Mouse (Mus musculus) intestine, embryonic 16.5 days (tissue): Measurements from ENCODE around the gene Pnp. TPM values are rescaled to one million over a fixed set of nuclear protein-coding genes. Genes with fewer than 3 reads are reported as not detected.
"Not testable (repeated sequence)": the region's sequence is repeated elsewhere in the genome, so short reads cannot be mapped to it uniquely, and the experiment has no call there.

Experiments
- ATAC-seq: fragments of 200-750 bp; cut with Nextera tagmentation; 2 replicates; pipeline ENCODE4 v1.8.0; 2017; ENCODE audit warnings: moderate TSS enrichment, moderate library complexity
- H3K27ac ChIP-seq: fragments of 300-500 bp; sonication (generic); 2 replicates; pipeline ENCODE4 v1.5.1; 2014; ENCODE audit warnings: mild to moderate bottlenecking, low read length
- H3K27me3 ChIP-seq: fragments of 300-500 bp; sonication (generic); replicated peaks from 2 replicates; pipeline ENCODE4 v1.6.1; 2014; ENCODE audit warnings: low read length, control low read depth, mixed read lengths; ENCODE audit not compliant: control insufficient read depth, insufficient read depth
- H3K36me3 ChIP-seq: fragments of 300-500 bp; sonication (generic); 2 replicates; pipeline ENCODE4 v1.6.1; 2014; ENCODE audit warnings: low read length, control low read depth; ENCODE audit not compliant: control insufficient read depth, insufficient read depth
- H3K4me1 ChIP-seq: fragments of 300-500 bp; sonication (generic); 2 replicates; pipeline ENCODE4 v1.6.1; 2014; ENCODE audit warnings: low read length, control low read depth, mixed read lengths; ENCODE audit not compliant: control insufficient read depth, insufficient read depth
- H3K4me2 ChIP-seq: fragments of 300-500 bp; sonication (generic); 2 replicates; pipeline ENCODE4 v1.6.1; 2014; ENCODE audit warnings: low read depth, low read length, control low read depth
- H3K4me3 ChIP-seq: fragments of 300-500 bp; sonication (generic); 2 replicates; pipeline ENCODE4 v1.5.1; 2014; ENCODE audit warnings: mild to moderate bottlenecking, low read length
- H3K9ac ChIP-seq: fragments of 300-500 bp; sonication (generic); 2 replicates; pipeline ENCODE4 v1.6.1; 2014; ENCODE audit warnings: low read depth, low read length
- H3K9me3 ChIP-seq: fragments of 300-500 bp; sonication (generic); 2 replicates; pipeline ENCODE4 v1.6.1; 2016; ENCODE audit warnings: low read length, control low read depth; ENCODE audit not compliant: control insufficient read depth
- WGBS: fragments of 180-500 bp; shearing (Covaris S2); extraction: QIAGEN DNeasy Blood & Tissue Kit; methylation state at CpG from one replicate; pipeline ENCODE4 v1.1.7; 2014; 5-methylcytosine and 5-hydroxymethylcytosine counted together
- polyA plus RNA-seq: library from polyadenylated mRNA; unstranded; fragments of >200 nt; fragmentation: Nextera tagmentation; extraction: Ambion mirVana; gene quantifications from 2 replicates; pipeline ENCODE4 v1.2.1, GENCODE M21; 2015

Pnp gene
- polyA plus RNA-seq, 1 experiment from 2014 or later: 116 TPM

DNA sequence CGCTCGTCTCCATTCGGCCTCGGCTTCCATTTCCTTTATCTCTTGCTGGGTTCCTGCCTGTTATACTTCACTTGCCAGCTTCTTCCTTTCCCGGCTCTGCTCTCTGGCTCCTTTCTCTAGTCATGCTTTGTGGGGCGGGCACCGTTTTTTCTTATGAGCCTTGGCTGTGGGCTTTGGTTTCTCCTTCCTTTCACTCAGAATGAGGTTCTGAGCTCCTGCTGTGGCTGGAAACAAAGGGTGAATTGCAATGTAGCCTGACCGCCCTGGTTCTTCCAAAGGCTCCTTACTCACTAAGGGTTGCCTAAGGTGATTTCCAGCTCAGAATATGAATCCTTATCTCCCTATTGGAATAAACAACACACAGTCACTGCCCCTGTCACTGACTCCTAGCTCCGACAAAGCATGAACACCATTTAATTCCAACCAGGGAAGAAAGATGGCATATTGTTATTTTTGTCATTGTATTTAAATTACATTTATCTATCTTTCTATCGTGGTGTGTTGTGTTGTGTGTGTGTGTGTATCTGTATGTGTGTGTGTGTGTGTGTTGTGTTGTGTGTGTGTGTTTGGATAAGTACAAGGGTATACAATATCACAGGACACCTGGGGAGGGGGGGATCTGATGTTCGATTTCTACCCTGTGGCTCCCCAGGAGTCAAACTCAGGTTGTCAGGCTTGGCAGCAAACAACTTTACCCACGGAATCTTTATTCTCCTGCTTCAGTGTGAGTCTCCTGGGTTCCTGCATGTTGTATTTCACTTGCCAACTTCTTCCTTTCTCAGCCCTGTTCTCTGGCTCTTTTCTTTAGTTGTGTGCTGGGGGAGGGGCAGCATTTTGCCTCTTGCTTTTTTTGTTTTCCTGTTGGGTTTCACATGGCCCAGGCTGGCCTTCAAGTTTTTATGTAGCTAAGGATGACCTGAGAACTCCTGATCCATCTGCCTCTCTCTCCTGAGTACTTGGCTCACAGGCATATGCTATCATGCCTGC lies 39.0 kb downstream of the Pnp start:
- no peaks in the 10 kb centered on the region for H3K36me3 ChIP-seq
- no peaks in the 10 kb centered on the region for H3K4me1 ChIP-seq
- H3K27ac ChIP-seq: no peak overlapping the region
- WGBS: 45% methylated on average over 12 of the region's 12 CpGs
- no peaks in the 10 kb centered on the region for H3K9me3 ChIP-seq
- no peak overlapping the region for H3K9ac ChIP-seq
- no peak overlapping the region for H3K4me2 ChIP-seq
- no peak for ATAC-seq
- no peaks in the 10 kb centered on the region for H3K27me3 ChIP-seq
- no peak overlapping the region for H3K4me3 ChIP-seq

DNA sequence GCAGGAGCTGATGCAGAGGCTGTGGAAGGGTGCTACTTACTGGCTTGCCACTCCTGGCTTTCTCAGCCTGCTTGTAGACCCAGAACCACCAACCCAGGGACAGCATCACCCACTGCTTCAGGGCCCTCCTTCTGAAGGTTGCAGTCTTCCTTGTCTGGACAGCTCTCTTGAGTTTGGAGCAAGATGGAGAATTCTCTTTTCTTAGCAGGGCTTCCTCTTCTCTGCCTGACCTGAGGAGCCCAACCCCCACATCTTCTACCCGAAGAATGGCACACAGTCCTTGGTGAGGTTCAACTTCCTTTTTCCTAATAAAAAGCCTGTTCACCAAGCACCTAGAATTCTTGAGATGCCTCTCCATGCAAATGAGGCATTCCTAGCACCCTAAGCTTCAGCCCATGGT lies 39.9 kb downstream of the Pnp start:
- Histone ChIP-seq H3K4me1 (no peaks in the 10 kb centered on the region), H3K4me2 (no peak overlapping the region), H3K27me3 (no peaks in the 10 kb centered on the region), H3K4me3 (no peak overlapping the region), H3K27ac (no peak overlapping the region), H3K9me3 (no peaks in the 10 kb centered on the region), H3K36me3 (no peaks in the 10 kb centered on the region), H3K9ac (no peak overlapping the region)
- ATAC-seq: no peak
- 81% methylated on average over 1 of the region's 1 CpGs for WGBS

DNA sequence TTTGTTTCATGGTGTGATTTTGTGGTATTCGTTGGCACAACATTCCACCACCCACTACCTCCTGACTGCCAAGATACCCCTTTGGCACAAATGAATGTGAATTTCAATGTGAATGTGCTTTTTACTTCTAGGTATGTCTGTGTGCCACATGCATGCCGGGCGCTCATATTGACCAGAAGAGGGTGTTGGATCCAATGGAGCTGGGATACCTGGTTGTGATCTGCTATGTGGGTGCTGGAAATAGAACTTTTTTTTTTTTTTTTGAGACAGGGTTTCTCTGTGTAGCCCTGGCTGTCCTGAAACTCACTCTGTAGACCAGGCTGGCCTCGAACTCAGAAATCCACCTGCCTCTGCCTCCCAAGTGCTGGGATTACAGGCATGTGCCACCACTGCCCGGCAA lies 42.2 kb downstream of the Pnp start:
- not testable (repeated sequence) for H3K4me3 ChIP-seq, H3K9ac ChIP-seq, H3K4me2 ChIP-seq, H3K27me3 ChIP-seq, H3K27ac ChIP-seq, ATAC-seq, H3K36me3 ChIP-seq, H3K4me1 ChIP-seq, H3K9me3 ChIP-seq
- 93% methylated on average over 5 of the region's 5 CpGs for WGBS

DNA sequence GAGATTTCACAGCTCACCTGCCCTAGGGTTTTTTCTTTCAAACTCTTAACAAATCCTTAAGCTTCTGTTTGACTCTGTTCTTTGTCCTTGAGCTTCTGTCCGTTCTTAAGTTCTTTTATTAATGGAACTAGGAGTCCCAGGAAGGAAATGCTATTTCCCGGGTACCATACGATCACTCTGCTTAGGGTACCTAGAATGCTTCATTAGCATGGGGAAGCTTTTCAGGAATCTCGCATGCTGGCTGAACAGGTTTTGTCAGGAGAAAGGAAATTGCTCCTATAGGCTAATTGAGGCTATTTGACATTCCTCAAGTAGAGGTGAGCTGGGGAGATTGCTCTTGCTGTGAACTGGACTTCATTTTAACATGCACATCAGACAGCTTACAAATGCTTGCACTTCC lies 42.8 kb downstream of the Pnp start:
- 36% methylated on average over 4 of the region's 4 CpGs for WGBS
- H3K9me3 ChIP-seq: no peaks in the 10 kb centered on the region
- no peak overlapping the region for H3K4me3 ChIP-seq
- H3K36me3 ChIP-seq: no peaks in the 10 kb centered on the region
- H3K27me3 ChIP-seq: no peaks in the 10 kb centered on the region
- H3K4me2 ChIP-seq: no peak overlapping the region
- H3K9ac ChIP-seq: no peak overlapping the region
- no peaks in the 10 kb centered on the region for H3K4me1 ChIP-seq
- no peak overlapping the region for H3K27ac ChIP-seq
- no peak for ATAC-seq

DNA sequence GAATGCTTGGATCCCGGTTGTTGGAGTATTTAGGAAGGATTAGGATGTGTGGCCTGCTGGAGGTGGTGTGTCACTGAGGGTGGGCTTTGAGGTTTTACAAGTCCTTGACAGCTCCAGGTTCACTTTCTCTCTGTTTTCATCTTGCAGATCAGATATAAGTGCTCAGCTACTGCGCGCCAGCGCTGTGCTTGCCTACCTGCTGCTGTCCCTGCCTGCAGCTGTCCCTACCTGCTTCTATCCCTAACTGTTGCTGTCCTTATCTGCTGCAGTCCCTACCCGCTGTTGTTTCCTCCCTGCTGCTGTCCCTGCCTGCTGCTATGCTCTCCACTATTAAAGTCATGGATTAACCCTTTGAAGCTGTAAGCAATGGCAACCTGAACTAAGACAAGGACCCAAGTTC lies 44.1 kb downstream of the Pnp start:
- H3K9me3 ChIP-seq: no peaks in the 10 kb centered on the region
- no peak overlapping the region for H3K9ac ChIP-seq
- H3K36me3 ChIP-seq: no peaks in the 10 kb centered on the region
- no peaks in the 10 kb centered on the region for H3K4me1 ChIP-seq
- no peak overlapping the region for H3K4me2 ChIP-seq
- 62% methylated on average over 5 of the region's 5 CpGs for WGBS
- ATAC-seq: no peak
- H3K27ac ChIP-seq: no peak overlapping the region
- no peaks in the 10 kb centered on the region for H3K27me3 ChIP-seq
- no peak overlapping the region for H3K4me3 ChIP-seq

DNA sequence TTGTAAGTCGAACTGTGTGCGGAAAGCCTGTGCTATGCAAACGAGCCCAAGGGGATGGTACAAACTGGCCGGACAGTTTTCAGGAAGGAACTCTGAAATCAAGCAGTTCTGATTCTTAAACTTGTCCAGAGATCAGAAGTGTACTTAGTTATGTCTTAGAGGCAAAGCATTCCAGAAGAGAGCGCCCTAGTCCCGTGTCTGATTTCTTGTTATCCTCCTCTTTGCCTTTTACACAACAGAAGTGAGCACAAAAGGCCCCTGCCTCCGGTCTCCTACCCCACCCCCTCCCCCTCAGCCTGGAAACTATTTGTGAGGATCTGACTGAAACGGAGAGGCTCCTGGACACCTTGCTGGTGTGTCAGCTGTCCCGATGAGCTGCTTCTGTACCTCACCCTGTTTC lies 45.8 kb downstream of the Pnp start:
- no peak for ATAC-seq
- Histone ChIP-seq H3K4me3 (no peak overlapping the region), H3K9ac (no peak overlapping the region), H3K27ac (no peak overlapping the region), H3K4me2 (no peak overlapping the region), H3K36me3 (no peaks in the 10 kb centered on the region), H3K9me3 (no peaks in the 10 kb centered on the region), H3K27me3 (no peaks in the 10 kb centered on the region), H3K4me1 (no peaks in the 10 kb centered on the region)
- 31% methylated on average over 9 of the region's 9 CpGs for WGBS

DNA sequence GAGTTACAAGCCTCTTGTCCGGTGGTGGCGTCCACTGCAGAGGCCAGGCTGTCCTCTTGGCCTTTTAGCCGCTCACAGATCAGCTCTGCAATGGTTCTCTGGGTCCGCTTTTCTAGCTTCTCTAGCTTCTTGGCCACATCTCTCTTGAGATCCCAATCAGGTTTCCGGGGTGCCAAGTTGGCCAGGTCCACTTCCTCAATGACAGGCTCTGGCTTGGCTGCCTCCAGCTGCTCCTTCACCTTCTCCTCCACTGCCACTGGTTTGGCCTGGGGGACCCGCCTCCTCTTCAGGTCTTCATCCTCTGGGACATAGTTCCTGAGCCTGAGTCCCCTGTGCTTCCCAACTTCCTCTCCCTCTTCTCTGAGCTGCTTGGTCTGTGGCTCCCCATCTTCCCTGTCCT lies 47.6 kb downstream of the Pnp start:
- H3K27ac ChIP-seq: not testable (repeated sequence)

DNA sequence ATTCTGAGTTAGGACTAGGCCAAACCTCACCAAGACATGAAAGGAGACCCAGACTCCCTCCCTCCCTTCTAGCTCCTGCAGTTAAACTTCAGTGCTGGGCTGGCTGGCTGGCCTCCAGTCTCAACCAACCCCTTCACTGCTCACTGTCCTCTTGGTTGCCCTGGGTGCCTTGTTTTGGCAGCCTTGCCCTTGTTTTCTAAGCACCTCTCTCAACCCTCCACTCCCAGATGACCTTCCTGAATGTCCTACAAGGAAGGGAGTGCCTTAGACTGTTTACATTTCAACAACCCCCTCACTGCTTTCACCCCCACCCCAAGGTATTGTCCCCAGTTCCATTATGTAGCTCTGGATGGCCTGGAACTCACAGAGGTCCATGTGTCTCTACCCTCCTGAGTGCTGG lies 48.7 kb downstream of the Pnp start:
- Histone ChIP-seq H3K9me3 (no peaks in the 10 kb centered on the region; the same call in 1 of the 2 replicates), H3K27ac (no peak overlapping the region), H3K36me3 (no peaks in the 10 kb centered on the region), H3K4me2 (no peak overlapping the region), H3K9ac (no peak overlapping the region), H3K4me1 (no peaks in the 10 kb centered on the region), H3K4me3 (no peak overlapping the region), H3K27me3 (no peaks in the 10 kb centered on the region)
- no peak for ATAC-seq

More for the DNA sequence above, 47.6 kb downstream of the Pnp start:
- H3K4me1 ChIP-seq, ATAC-seq, H3K9ac ChIP-seq, H3K4me2 ChIP-seq, H3K9me3 ChIP-seq, H3K27me3 ChIP-seq, H3K36me3 ChIP-seq, H3K4me3 ChIP-seq: not testable (repeated sequence)
- WGBS: 91% methylated on average over 6 of the region's 6 CpGs

DNA sequence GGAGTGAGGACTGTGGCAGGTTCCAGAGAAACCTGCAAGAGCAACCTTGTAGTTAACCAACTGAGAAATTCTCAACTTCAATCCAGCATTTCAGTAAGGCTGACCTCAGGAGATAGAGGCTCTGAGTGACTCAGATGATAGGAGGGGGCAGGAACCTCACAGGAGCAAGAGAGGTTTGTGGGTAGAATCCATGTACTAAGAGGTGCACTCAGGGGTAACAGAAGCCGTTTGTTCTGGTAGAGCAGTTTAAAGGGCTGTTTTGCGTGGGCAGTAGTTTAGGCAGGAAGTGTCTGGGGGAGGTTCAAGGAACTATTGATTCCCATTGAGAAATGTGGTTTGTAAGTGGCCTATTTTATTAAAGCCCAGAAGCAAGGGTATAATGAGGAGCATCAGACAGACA lies 50.3 kb downstream of the Pnp start:
- H3K9ac ChIP-seq: no peak overlapping the region
- no peaks in the 10 kb centered on the region for H3K36me3 ChIP-seq
- no peaks in the 10 kb centered on the region; the same call in 1 of the 2 replicates for H3K9me3 ChIP-seq
- no peak overlapping the region for H3K4me2 ChIP-seq
- WGBS: 47% methylated on average over 2 of the region's 2 CpGs
- H3K27me3 ChIP-seq: no peaks in the 10 kb centered on the region
- ATAC-seq: no peak
- H3K27ac ChIP-seq: no peak overlapping the region
- H3K4me3 ChIP-seq: no peak overlapping the region
- no peaks in the 10 kb centered on the region for H3K4me1 ChIP-seq

DNA sequence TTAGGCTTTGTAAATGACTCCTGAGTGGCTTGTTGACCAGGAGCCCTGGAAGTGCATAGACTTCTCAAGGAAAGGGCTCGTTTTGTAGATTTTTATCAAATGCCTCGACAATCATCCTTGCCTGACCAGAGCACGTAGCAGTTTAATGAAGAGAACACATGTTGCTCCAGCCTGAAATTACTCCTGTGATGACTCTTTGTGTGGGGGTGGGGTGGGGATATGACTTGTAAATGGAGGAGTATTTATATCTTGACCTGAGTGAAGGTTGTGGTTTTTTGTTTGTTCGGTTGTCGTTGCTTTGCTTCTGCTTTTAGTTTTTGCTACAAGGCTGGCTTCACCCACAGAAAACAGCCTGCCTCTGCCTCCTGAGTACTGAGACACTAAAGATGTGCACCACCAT lies 51.0 kb downstream of the Pnp start:
- no peak overlapping the region for H3K4me3 ChIP-seq
- no peak for ATAC-seq
- no peaks in the 10 kb centered on the region for H3K36me3 ChIP-seq
- no peak overlapping the region for H3K4me2 ChIP-seq
- no peaks in the 10 kb centered on the region; the same call in 1 of the 2 replicates for H3K9me3 ChIP-seq
- H3K9ac ChIP-seq: no peak overlapping the region
- H3K27me3 ChIP-seq: no peaks in the 10 kb centered on the region
- no peak overlapping the region for H3K27ac ChIP-seq
- no peaks in the 10 kb centered on the region for H3K4me1 ChIP-seq
- 60% methylated on average over 5 of the region's 5 CpGs for WGBS
